Mouse (Mus musculus) hematopoietic stem cell, adult 5-6 weeks (primary cell): ENCODE measurements at regions not wholly inside any gene's neighbourhood (a gene's known extent, or its start where the extent isn't known, plus 50 kb on each side); places are given as distances from the start of the nearest gene placed in this dataset.

Source experiments
- ATAC-seq, 2 experiments: fragments of 125-278 bp in 1 of 2; replicated peaks in 1 of 2; 2 replicates each; pipeline ENCODE4 v1.8.0; 2016 to 2017; ENCODE audit warnings: inconsistent platforms in 2 of 2, mild to moderate bottlenecking in 2 of 2, moderate number of reproducible peaks in 2 of 2, low read depth in 1 of 2, moderate TSS enrichment in 1 of 2; ENCODE audit not compliant: low FRiP score in 2 of 2, poor library complexity in 2 of 2, severe bottlenecking in 2 of 2, insufficient read depth in 1 of 2, low TSS enrichment in 1 of 2

GRCm38 (mm10) chr19:59395739-59396138 lies 50.2 kb upstream of the Pdzd8 start:
- 0 out of 4 replicates have a peak, but pooled peaks of 1 of the 2 experiments have one; percentile 14 for ATAC-seq

GRCm38 (mm10) chr19:59396506-59396905 lies 50.9 kb upstream of the Pdzd8 start:
- no peak for ATAC-seq

DNA sequence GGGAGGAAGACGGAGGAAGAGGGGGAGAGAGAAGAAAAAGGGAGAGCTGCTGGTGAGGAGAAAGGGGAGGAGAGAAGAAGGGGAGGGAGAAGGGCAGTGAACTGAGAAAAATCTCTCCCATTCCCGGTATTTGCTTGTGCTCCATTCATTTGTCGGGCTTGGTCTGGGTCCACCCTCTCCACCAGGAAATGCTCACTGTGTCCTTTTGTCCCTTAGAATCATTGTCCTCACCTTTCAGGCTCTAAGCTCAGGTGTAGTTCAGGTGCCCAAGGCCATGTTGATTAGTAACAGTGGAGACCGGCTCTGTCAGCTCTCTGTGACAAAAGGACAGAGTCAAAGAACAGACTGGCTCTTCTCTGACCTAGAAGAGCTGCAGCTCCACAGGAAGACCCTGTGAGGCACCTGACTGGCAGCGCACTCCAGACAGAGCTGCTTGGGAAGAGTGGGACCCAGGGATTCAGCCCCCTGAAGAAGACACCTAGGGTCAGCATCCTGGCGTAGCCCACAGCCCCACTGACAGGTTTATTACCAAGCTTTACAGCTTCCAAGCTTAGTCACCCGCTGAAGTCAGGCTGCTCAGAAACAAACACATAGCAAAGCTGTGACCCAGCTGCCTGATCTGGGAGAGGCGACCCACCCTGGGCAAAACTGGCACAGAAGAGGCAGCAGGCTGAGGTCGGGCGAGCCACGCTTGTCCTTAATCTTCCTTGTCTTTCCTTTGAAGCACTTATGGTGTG lies 54.4 kb upstream of the Pdzd8 start:
- ATAC-seq, result no peak

GRCm38 (mm10) chr19:59401304-59401703 lies 55.7 kb upstream of the Pdzd8 start:
- no peak for ATAC-seq

DNA sequence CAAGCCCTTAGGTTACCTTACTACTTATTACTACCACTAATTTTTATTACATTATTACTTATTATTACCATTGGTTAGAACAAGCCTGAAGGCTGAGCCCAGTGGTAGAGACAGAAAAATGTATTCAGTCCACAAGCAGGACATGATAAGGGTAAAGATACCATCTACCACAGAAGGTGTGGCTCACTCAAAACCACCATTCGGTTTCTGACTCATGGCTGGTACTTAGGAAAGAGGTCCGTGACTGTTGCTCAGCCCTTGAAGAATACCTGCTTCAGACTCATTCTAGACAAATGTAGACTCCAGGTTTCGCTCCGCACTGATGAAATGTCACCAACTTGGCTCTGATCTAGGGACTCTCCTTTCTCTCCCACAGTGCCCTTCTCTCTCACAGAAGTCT lies 56.1 kb upstream of the Emx2 start:
- ATAC-seq, result no peak

- ATAC-seq, result no peak
These were observed 54.1 kb upstream of the Emx2 start for GRCm38 (mm10) chr19:59404082-59404481.

DNA sequence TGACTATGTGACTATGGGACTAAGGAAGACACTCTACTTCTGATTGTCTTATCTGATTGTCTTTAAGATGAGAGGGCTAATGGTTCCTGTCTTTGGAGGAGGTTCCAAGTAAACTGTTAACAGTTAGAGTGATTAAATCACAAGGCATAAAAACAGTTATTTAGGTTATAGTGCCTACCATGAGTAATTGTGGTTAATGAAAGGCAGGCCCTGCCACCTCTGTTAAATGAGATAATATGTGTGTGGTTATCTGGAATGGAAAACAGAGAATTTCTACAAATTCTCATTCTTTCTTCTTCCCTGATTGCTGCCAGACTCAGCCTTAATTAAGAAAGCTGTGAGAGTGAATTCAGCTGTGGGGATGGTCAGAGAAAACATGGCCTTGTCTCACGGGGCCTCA lies 53.4 kb upstream of the Emx2 start:
- ATAC-seq, result no peak

DNA sequence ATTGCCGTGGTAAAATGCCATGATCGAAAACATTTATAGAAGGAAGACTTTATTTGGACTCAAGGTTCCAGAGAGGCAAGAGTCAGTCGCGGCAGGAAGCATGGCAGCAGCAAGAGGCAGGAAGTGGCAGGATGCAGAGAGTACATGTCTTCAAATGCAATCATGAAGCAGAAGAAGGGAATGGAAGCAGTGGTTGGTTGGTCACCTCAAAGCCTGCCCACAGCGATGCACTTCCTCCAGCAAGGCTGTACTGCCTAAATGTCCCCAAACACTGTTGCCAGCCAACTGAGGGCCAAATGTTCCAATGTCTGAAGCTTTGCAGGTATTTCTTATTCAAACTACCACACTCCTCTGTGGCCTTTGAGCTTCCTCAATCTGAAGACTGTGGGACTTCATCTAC lies 52.6 kb upstream of the Emx2 start:
- peak; percentile 22 to 42; a peak in 1 of 4 replicates for ATAC-seq

DNA sequence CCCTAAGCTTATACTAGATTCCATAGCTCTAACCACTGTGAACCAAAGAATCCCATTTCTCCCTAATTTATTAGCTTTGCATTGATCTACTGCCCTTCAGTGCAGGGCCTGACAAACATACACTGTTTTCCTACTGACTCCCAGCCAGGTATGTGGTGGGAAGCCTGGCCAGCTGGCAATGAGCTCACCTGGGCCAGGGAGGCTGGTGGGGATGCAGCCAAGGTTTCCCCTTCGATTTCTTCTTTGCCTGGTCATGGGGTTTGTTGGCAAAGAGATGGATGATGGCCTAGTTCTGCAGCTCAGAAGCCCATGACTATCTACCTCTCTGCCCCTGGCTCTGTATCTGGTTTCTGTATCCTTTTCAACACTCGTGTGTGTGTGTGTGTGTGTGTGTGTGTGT lies 50.1 kb upstream of the Emx2 start:
- ATAC-seq, result no peak
